Mouse (Mus musculus): ENCODE data around the gene Smarce1. TPM values are rescaled to one million over a fixed set of nuclear protein-coding genes. Genes with fewer than 3 reads are reported as not detected.
"Not testable (repeated sequence)": the region's sequence is repeated elsewhere in the genome, so short reads cannot be mapped to it uniquely, and the experiment has no call there.

Smarce1 gene
- total RNA-seq, 2 experiments from 2014 or later = 55.8 to 62.3 TPM

- peak; percentile 72 for TF ChIP-seq CTCF (conservative IDR thresholded peaks at IDR 0.05)
- no peak overlapping the region for H3K27ac ChIP-seq
- H3K4me3 ChIP-seq = no peak overlapping the region
- no peak for DNase-seq (ENCODE audit: low spot score in 2 of 2)
Measured at GRCm38 (mm10) chr11:99249115-99249514, 18.3 kb upstream of the Smarce1 start.

DNA sequence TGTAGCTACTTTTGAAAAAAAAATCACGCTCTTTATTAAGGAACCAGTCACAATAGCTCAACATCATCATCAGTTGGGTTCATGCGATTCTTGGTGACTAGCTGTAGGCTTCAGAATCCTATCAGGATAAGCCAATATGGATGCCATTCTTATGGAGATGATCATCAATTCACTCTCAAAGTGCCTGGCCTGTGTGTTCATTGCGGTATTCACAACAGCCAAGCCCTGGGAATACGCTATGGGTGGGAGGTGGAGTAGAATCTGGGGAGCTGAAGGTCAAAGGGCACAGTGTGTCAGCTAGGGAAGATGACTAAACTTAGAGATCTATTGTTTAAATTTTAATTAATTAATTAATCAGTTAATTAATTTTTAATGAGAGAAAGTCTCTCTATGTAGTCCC is 17.1 kb upstream of the Smarce1 start:
- Histone ChIP-seq H3K27ac (no peak overlapping the region), H3K4me3 (no peak overlapping the region)
- DNase-seq (ENCODE audit: low spot score in 2 of 2) = no peak
- no peak for TF ChIP-seq CTCF (conservative IDR thresholded peaks at IDR 0.05)

GRCm38 (mm10) chr11:99244519-99244918 is 13.7 kb upstream of the Smarce1 start:
- TF ChIP-seq CTCF (conservative IDR thresholded peaks at IDR 0.05) = peak; percentile 66
- H3K4me3 ChIP-seq; DNase-seq (ENCODE audit: low spot score in 2 of 2): not testable (repeated sequence)
- peak overlapping the region; percentile 84 for H3K27ac ChIP-seq

DNA sequence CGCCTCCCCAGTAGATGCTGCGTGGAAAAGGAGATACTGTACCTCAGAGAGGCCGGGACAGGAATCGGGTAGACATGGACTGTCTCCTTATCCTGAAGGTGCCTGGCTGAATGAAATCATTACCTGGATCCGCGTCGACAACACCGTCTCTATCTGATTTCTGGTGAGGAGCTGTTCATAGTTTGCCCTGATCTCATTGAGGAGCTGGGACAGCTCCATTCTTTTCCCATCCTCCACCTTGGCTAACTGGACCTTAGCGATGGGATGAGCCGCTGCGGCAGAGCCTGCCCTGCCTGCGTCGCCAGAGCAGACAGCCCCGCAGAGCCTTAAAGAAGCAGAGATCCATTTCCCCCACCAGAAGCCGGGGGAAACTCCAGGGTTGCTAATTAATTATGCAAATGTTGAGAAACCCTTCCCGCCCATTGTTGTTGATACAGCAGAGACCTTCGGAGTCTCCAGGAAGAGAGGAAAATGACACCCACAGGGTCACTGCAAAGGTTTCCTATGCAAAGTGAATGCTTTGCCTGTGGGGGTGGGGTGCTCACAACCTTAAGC is 13.1 kb upstream of the Smarce1 start, which contains the start of gene Krt222:
TSS of gene Krt222 (minus strand) at position 266 of the 555 bp plus-strand sequence.
- H3K4me3 ChIP-seq = peak within 1 kb of the TSS; percentile 67
- H3K27ac ChIP-seq = peak within 1 kb of the TSS; percentile 84
- peak in 1 of 2 experiments; percentile 19 for DNase-seq (ENCODE audit: low spot score in 2 of 2)
- no peak for TF ChIP-seq CTCF (conservative IDR thresholded peaks at IDR 0.05)

DNA sequence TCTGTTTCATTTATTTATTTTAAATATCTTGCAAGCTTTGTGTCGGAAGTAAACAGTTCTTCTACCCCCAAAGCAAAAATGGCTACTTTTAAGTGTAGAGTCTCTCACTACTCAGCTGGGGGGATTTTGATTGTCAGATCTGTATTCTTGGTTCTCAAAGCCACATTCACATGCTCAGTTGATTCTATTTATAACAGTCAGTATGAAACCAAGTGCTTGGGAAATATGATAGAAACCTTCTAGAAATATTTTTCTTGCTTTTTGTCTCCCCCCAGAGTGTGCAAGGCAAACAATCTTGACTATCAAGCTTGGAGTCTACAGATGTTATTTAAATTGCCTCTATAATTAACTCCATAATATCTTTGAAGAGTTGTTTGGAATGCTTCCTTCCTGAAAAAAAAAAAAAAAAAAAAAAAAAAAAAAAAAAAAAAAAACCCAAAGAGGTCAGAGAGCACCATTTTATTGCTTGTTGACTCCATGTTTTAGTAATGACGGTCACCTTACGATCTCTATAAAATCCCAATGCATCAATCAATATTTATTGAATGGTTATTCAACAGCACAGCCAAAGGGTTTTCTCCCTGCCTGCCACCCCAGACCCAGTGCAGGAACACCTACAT is 12.5 kb upstream of the Smarce1 start:
- Histone ChIP-seq H3K4me3 (peak overlapping the region; percentile 67), H3K27ac (peak overlapping the region; percentile 84)
- no peak for DNase-seq (ENCODE audit: low spot score in 2 of 2)
- no peak for TF ChIP-seq CTCF (conservative IDR thresholded peaks at IDR 0.05)

DNA sequence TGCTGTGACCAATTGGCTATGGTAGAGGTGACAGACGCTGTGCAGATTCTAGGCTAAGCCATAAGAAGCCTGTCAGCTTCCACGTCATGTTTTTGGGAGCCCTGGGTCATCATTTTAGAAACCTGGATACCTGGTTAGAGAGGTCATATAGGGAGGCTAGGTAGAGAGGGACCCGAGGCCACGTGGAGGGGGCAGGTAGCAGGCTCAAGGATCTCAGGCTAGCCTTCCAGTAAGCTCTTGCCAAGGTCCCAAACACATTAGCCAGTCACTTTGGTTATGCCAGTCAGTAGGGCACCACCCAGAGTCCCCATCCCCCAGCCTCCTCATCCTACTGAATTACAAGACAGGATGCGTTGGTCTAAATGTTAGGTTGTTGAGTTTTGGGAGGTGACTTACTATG is 11.2 kb upstream of the Smarce1 start:
- H3K4me3 ChIP-seq = no peak overlapping the region
- no peak for DNase-seq (ENCODE audit: low spot score in 2 of 2)
- no peak for TF ChIP-seq CTCF (conservative IDR thresholded peaks at IDR 0.05)
- H3K27ac ChIP-seq = no peak overlapping the region

GRCm38 (mm10) chr11:99238468-99238867 is 7.7 kb upstream of the Smarce1 start:
- no peak for DNase-seq (ENCODE audit: low spot score in 2 of 2)
- Histone ChIP-seq H3K4me3 (no peak overlapping the region), H3K27ac (no peak overlapping the region)
- TF ChIP-seq CTCF (conservative IDR thresholded peaks at IDR 0.05) = no peak

DNA sequence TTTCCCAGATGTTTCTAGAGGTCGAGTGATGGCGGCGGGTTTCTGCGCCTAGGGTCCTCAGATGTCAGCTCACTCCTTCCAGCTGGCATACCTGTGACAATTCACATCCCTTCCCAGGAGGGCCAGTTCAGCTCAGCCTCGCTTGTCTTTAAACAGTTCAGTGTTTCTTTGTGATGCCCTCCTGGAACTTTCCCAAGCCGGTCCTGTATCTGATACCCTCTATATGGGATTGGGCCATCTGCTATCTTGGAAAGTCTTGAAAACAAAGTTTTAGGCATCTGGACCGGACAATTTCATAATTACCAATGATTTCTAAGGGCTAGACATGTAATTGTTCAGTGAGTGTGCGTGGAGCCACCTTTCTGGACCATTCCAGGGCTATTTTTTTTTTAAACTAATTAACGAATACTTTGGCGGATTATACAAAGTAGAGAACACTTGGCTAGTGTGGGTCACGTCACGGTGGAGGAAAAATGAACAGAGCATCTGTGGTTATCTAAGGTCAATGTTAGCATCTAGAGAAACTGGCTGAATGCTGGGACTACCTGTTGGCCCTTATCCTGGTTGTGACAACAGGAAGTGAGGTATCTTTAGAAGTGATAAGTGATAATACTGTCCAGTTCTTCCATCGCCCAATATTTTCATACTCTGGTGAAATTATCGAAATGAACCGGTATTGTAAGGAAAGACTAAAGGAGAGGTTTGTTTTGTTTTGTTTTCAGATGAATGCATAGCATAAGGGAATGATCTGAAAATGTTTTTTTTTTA is 416 bp upstream of the Smarce1 start:
- no peak for TF ChIP-seq CTCF (conservative IDR thresholded peaks at IDR 0.05)
- DNase-seq (ENCODE audit: low spot score in 2 of 2) = no peak
- H3K4me3 ChIP-seq = peak overlapping the region; percentile 92
- peak overlapping the region; percentile 99 for H3K27ac ChIP-seq

DNA sequence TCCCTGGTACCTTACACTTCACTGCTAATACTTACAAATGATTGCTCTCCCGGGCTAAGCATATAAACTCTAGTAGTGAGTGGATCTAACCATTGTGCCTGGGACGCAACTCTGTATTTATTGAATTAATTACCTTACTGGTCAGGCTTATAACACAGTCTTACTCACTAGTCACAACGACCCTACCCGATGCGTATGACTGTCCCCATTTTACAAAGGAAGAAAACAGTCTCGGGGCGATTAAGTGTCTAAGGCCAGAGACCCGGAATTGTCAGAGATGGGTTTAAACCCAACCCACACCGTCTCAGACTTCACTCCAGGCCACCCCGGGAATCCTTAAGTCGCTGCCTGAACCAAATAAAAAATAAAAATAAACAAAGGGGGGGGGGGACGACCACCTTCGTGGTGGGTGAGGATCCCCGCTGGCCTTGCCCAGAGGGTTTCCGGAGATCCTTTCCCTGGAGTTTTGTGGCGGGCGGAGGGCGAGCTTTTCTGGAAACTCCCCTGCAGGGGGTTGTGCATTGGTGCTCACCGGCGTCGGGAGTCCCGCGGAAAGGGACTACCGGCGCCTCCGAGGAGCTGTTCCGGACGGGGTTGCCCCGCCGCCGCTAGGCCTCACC is 1.1 kb downstream of the Smarce1 start:
- Histone ChIP-seq H3K27ac (peak overlapping the region; percentile 99), H3K4me3 (peak overlapping the region; percentile 92)
- peak; percentile 17; the same call in 1 of the 2 replicates for TF ChIP-seq CTCF (conservative IDR thresholded peaks at IDR 0.05)
- DNase-seq (ENCODE audit: low spot score in 2 of 2) = no peak

DNA sequence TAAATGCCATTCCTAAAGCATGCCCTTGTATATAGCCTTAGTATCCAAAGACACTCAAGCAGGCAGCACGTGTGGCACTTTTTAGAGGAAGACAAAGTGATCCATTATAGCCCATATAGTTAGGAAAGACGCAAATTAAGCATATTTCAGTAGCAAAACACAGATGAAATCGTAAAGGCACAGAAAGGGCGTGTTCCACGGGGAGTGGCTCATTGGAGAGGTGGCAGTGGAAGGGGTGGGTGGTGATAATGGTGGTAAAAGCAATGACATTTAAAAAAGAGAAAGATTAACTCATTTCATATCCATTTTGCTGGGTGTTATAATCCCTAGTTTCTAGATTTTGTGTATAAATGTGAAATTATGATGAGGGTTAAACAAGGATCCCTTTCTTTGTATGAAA is 4.5 kb downstream of the Smarce1 start:
- Histone ChIP-seq H3K4me3 (no peak overlapping the region), H3K27ac (no peak overlapping the region)
- no peak for DNase-seq (ENCODE audit: low spot score in 2 of 2)
- TF ChIP-seq CTCF (conservative IDR thresholded peaks at IDR 0.05) = no peak

DNA sequence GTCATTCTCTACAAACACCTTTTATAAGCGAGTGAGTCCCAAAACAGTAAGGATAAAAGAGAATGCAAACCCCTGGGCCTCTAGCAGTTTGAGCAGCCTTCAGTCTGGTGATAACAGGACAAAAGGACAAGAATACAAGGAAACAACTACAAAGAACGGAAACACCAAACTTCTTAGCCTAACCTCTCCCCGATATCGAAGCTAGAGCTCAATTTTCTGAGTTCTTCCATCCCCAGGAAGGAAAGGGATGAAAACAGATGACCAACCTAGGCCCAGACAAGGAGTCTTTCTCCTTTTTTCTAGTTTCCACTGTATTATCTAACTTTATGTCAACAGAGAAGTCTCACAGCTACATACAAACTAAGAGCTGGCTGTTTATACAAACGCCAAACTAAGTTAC is 7.5 kb downstream of the Smarce1 start:
- TF ChIP-seq CTCF (conservative IDR thresholded peaks at IDR 0.05) = no peak
- DNase-seq (ENCODE audit: low spot score in 2 of 2) = no peak
- Histone ChIP-seq H3K27ac (no peak overlapping the region), H3K4me3 (no peak overlapping the region)

GRCm38 (mm10) chr11:99221811-99222210 is 9.0 kb downstream of the Smarce1 start:
- no peak for TF ChIP-seq CTCF (conservative IDR thresholded peaks at IDR 0.05)
- Histone ChIP-seq H3K4me3 (no peak overlapping the region), H3K27ac (no peak overlapping the region)
- DNase-seq (ENCODE audit: low spot score in 2 of 2) = no peak
